Mouse (Mus musculus): Measurements from ENCODE around the gene Mpp2.

DNA sequence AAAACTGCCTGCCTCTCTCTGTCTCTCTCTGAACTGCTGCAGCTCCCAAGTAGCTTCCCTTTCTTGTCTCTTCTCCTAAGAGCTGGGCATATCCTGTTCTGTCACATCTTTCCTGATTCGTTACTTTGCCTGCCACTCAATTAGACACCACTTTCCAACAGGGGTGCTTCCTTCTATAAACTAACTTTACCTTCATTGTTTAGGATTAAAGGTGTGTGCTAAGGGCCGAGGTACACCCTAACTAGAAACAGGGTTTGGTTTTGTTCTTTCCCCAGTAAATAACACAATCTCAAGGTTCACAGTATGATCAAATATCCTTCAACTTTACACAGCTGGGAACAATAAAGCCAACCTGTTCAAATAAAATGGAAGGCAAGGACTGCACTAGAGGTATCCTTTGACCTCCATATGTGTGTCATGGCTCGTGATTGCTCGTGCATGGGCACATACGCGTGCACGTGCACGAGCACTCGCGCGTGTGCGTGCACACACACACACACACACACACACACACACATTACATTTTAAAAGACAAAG is 55.2 kb downstream of the Mpp2 start:
- TF ChIP-seq MAX (IDR thresholded peaks at IDR 0.05; ENCODE audit: low read depth): no peak
- no peak for TF ChIP-seq POLR2A (IDR thresholded peaks at IDR 0.05; ENCODE audit: insufficient read length, low read depth)
- no peak for TF ChIP-seq E2F4 (IDR thresholded peaks at IDR 0.05; ENCODE audit: insufficient read depth)
- TF ChIP-seq TCF12 (IDR thresholded peaks at IDR 0.05; ENCODE audit: insufficient read depth, poor library complexity, severe bottlenecking): no peak
- TF ChIP-seq USF1 (IDR thresholded peaks at IDR 0.05; ENCODE audit: low read depth): no peak
- TF ChIP-seq MYOG (IDR thresholded peaks at IDR 0.05; ENCODE audit: control insufficient read depth in 1 of 3, insufficient read depth in 1 of 3, insufficient read length in 2 of 3, low read depth in 2 of 3): no peak
- TF ChIP-seq POLR2AphosphoS2 (IDR thresholded peaks at IDR 0.05; ENCODE audit: insufficient read length, low read depth): no peak
- TF ChIP-seq MYOD1 (IDR thresholded peaks at IDR 0.05; ENCODE audit: control insufficient read depth in 1 of 3, insufficient read length in 2 of 3, low read depth in 2 of 3): no peak
- TF ChIP-seq CEBPB (IDR thresholded peaks at IDR 0.05; ENCODE audit: insufficient read depth, poor library complexity, severe bottlenecking): no peak
